Mouse (Mus musculus) lung, embryonic 15.5 days (tissue): Measurements from ENCODE around the gene Gm815. TPM values are rescaled to one million over a fixed set of nuclear protein-coding genes. Genes with fewer than 3 reads are reported as not detected.

Experiments
- ATAC-seq: fragments of 200-750 bp; cut with Nextera tagmentation; 2 replicates; pipeline ENCODE4 v1.8.0; 2017; ENCODE audit warnings: moderate number of reproducible peaks, borderline replicate concordance; ENCODE audit not compliant: low FRiP score, low TSS enrichment; ENCODE audit errors: extremely low read depth
- H3K27ac ChIP-seq: fragments of 300-500 bp; sonication (generic); 2 replicates; pipeline ENCODE4 v1.5.1; 2015; ENCODE audit warnings: moderate library complexity, mild to moderate bottlenecking, inconsistent platforms
- H3K27me3 ChIP-seq: fragments of 300-500 bp; sonication (generic); 2 replicates; pipeline ENCODE4 v1.6.1; 2015; ENCODE audit warnings: inconsistent platforms
- H3K36me3 ChIP-seq: fragments of 300-500 bp; sonication (generic); 2 replicates; pipeline ENCODE4 v1.6.1; 2015; ENCODE audit warnings: inconsistent platforms
- H3K4me1 ChIP-seq: fragments of 300-500 bp; sonication (generic); 2 replicates; pipeline ENCODE4 v1.6.1; 2015; ENCODE audit warnings: inconsistent platforms
- H3K4me2 ChIP-seq: fragments of 300-500 bp; sonication (generic); 2 replicates; pipeline ENCODE4 v1.6.1; 2015; ENCODE audit warnings: inconsistent platforms, mild to moderate bottlenecking, moderate library complexity
- H3K4me3 ChIP-seq: fragments of 300-500 bp; sonication (generic); 2 replicates; pipeline ENCODE4 v1.5.1; 2015; ENCODE audit warnings: mild to moderate bottlenecking, inconsistent platforms
- H3K9ac ChIP-seq: fragments of 300-500 bp; sonication (generic); 2 replicates; pipeline ENCODE4 v1.6.1; 2015; ENCODE audit warnings: inconsistent platforms
- H3K9me3 ChIP-seq: fragments of 300-500 bp; sonication (generic); 2 replicates; pipeline ENCODE4 v1.6.1; 2016; ENCODE audit warnings: inconsistent platforms
- WGBS: fragments of 180-500 bp; shearing (Covaris S2); methylation state at CpG from one replicate; pipeline ENCODE4 v1.1.7; 2015; 5-methylcytosine and 5-hydroxymethylcytosine counted together
- polyA plus RNA-seq: library from polyadenylated mRNA; unstranded; fragments of >200 nt; fragmentation: Nextera tagmentation; extraction: Ambion mirVana; gene quantifications from 2 replicates; pipeline ENCODE4 v1.2.1, GENCODE M21; 2015

The Gm815 gene
- polyA plus RNA-seq: not detected in 2 replicates

DNA sequence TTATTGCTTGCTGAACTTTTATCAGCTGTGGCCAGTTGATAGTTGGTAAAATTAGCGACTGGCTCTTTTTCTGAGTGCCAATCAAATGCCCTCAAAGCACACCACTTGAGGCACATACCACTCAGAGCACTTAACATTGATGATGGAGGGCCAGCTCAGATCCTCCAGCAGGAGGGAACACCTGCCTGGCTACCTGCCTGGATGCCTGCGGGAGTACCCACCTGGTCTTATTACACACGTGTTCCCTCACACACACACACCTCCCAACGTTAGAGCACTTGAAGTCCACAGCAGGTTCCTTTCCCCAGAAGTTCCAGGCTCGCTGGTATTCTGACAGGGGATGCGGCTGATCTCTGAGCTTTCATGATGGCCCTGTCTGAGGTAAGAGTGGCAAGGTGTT is at the start of gene Gm815:
Gene Gm815, plus strand, starts transcription at position 266 of the 400 bp plus-strand sequence.
- peaks cover 11% of the 10 kb centered on the region for H3K4me1 ChIP-seq
- H3K36me3 ChIP-seq: no peaks in the 10 kb centered on the region
- no peak within 1 kb of the TSS for H3K9ac ChIP-seq
- no peaks in the 10 kb centered on the region for H3K9me3 ChIP-seq
- no peak within 1 kb of the TSS for H3K4me3 ChIP-seq
- WGBS: 64% methylated on average over 6 of the region's 6 CpGs
- ATAC-seq: peak; percentile 76; the same call in 1 of the 2 replicates
- H3K4me2 ChIP-seq: no peak within 1 kb of the TSS
- H3K27ac ChIP-seq: no peak within 1 kb of the TSS
- H3K27me3 ChIP-seq: no peaks in the 10 kb centered on the region

DNA sequence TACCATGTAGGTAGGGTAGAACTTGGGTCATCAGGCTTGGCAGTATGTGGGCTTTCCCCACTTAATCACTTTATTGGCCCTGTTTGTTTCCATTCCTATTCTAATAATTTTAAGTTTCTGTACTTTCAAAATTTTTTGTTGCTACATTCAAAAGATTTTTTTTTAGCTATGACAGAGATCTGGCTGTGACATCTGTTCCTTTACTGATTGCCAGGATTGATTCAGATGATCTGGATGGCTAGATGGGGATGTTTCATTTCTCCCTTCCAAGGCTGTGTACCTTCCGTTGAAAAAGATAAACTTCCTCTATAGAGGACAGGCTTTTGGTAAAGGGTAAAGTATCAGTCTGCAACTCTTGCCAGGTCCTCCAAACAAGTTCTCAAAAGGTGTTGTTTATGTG is 48.1 kb upstream of the Gm815 start:
- no peaks in the 10 kb centered on the region for H3K4me1 ChIP-seq
- H3K36me3 ChIP-seq: no peaks in the 10 kb centered on the region
- no peaks in the 10 kb centered on the region for H3K27me3 ChIP-seq
- WGBS: 63% methylated on average over 1 of the region's 1 CpGs
- ATAC-seq: no peak
- no peak overlapping the region for H3K27ac ChIP-seq
- no peaks in the 10 kb centered on the region for H3K9me3 ChIP-seq
- H3K9ac ChIP-seq: no peak overlapping the region
- no peak overlapping the region for H3K4me2 ChIP-seq
- no peak overlapping the region for H3K4me3 ChIP-seq

DNA sequence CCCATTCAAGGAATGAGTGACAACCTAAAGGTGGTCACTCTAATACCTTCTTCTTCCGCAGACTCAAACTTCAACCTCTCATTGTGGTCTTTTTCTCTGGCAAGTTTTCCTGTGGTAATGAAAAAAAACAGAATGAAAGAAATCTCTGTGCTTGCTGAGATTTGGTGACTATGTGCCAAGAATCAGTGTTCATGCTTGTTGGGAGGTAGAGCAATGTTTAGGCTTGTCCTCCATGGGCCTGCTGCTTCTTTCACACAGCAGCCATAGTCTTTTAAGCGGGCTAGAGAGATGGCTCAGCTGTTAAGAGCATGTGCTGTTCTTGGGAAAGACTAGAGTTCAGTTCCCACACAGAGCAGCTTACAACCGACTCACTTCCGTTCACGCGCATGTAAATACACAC is 41.8 kb upstream of the Gm815 start:
- Histone ChIP-seq H3K27ac (no peak overlapping the region), H3K9ac (no peak overlapping the region), H3K4me1 (peaks cover 11% of the 10 kb centered on the region; the same call in 1 of the 2 replicates), H3K27me3 (no peaks in the 10 kb centered on the region), H3K4me3 (no peak overlapping the region), H3K36me3 (no peaks in the 10 kb centered on the region), H3K4me2 (no peak overlapping the region), H3K9me3 (no peaks in the 10 kb centered on the region)
- ATAC-seq: no peak
- WGBS: 91% methylated on average over 6 of the region's 6 CpGs

DNA sequence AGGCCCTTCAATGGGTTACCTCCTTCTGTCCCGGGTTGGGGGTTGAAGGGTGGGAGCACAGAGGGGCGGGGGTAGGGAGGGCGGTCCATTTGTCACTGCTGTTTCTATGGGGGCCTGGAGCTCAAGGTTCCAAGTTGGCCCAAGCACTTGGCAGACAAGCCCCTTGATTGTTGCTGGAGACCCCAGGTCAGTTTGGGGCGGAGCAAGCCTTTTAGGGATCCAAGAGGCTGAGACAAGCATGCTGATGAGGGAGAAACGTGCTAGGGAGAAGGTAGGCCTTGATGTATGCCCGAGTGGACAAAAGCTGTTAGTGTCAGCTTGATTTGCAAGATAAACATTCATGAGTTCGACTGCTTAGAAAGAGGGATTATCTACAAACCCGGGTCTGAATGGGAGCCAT is 40.9 kb upstream of the Gm815 start:
- Histone ChIP-seq H3K4me1 (peaks cover 11% of the 10 kb centered on the region; the same call in 1 of the 2 replicates), H3K27me3 (no peaks in the 10 kb centered on the region), H3K27ac (peak overlapping the region; percentile 96), H3K4me3 (no peak overlapping the region), H3K4me2 (peak overlapping the region; percentile 43), H3K9me3 (no peaks in the 10 kb centered on the region), H3K36me3 (no peaks in the 10 kb centered on the region), H3K9ac (no peak overlapping the region)
- peak; percentile 43 for ATAC-seq
- WGBS: 26% methylated on average over 8 of the region's 8 CpGs

DNA sequence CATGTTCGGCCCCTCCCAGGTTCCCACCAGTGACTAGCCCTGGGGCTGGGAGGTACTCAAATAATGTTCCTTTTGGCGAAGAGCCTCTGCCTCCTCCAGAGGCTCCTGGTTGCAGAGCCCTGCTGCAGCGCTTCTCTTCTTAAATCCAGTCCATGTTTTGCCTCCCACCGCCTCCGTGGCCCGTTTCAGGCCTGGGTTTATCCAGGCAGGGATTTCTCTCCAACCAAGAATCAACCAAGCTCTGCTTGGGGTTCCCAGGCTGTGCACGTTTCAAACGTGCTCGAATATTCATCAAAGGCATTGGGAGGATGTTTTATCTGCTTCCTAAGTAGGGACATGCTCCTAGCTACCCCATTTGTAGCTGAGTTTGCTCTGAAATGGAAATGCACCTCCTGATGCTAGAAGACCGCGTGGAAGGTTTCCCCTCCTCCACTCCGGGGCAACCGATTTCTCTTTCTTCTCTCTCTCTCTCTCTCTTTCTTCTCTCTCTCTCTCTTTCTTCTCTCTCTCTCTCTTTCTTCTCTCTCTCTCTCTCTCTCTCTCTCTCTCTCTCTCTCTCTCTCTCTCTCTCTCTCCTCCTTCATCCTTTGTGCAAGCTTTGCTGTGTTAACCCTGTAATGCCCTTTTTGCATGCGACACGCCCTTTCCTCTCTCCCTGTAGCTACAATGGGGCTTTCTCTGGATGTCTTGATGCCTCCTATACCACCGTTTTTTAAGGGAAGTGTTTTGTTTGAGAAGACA is 40.2 kb upstream of the Gm815 start:
- Histone ChIP-seq H3K27me3 (no peaks in the 10 kb centered on the region), H3K9me3 (no peaks in the 10 kb centered on the region), H3K9ac (peak overlapping the region; percentile 39), H3K4me2 (peak overlapping the region; percentile 59), H3K36me3 (no peaks in the 10 kb centered on the region), H3K27ac (peak overlapping the region; percentile 96), H3K4me1 (peaks cover 11% of the 10 kb centered on the region; the same call in 1 of the 2 replicates), H3K4me3 (peak overlapping the region; percentile 55)
- under 1% methylated on average over 16 of the region's 16 CpGs for WGBS
- peak; percentile 95 for ATAC-seq

DNA sequence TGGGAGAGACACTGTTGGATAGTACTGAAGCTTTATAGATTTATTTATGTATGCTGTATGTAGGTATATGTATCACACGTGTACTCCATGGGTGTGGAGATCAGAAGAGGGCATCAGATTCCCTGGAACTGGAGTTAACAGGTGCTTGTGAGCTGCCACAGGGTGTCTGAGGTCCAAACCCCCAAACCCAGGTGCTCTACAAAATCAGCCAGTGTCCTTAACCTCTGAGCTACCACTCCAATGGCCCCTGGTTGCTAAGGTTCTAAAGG is 39.7 kb upstream of the Gm815 start:
- H3K9ac ChIP-seq: peak overlapping the region; percentile 39
- H3K4me1 ChIP-seq: peaks cover 12% of the 10 kb centered on the region; the same call in 1 of the 2 replicates
- 0% methylated on average over 1 of the region's 1 CpGs for WGBS
- peak overlapping the region; percentile 55 for H3K4me3 ChIP-seq
- no peaks in the 10 kb centered on the region for H3K9me3 ChIP-seq
- no peaks in the 10 kb centered on the region for H3K36me3 ChIP-seq
- peak overlapping the region; percentile 59 for H3K4me2 ChIP-seq
- peak overlapping the region; percentile 96 for H3K27ac ChIP-seq
- no peaks in the 10 kb centered on the region for H3K27me3 ChIP-seq
- ATAC-seq: no peak

DNA sequence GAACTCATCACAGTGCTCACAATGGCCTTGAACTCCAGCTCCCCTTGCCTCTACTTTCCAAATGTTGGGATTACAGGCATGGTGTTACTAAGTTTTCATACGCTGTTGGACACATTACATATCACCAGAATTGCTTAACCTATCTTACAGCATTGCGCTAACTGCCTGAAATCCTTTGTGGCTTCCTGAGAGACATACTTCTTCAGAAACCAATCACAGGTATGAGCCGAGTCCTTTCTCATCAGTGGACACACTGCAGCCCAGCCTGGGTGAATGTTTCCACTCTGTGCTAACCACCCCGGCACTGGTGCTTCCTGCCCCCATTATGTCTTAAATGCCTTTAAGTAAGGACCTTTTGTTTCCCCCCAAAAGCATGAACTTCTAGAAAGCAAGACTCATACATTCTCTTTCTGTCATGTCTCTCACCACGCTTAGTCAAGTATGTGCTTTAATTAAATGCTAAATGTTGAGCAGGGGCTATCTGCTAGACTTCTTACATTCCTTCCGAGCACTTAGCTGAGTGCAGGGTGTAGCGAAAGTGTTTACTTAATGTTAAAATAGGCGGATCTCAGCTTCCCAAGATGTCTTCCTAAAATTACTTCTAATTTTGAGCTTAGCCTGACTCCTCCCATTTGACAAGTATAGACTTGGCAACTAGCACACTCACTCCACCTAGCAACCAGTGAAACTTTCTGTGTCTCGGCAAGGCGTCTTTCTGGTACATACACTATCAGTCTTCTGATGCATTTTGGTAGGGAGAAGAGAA is 34.5 kb upstream of the Gm815 start:
- no peak overlapping the region for H3K4me3 ChIP-seq
- ATAC-seq: peak; percentile 36; the same call in 1 of the 2 replicates
- WGBS: 37% methylated on average over 10 of the region's 10 CpGs
- peak overlapping the region; percentile 50 for H3K27ac ChIP-seq
- no peaks in the 10 kb centered on the region for H3K27me3 ChIP-seq
- H3K9me3 ChIP-seq: no peaks in the 10 kb centered on the region
- no peak overlapping the region for H3K9ac ChIP-seq
- peaks cover 24% of the 10 kb centered on the region for H3K4me1 ChIP-seq
- H3K4me2 ChIP-seq: no peak overlapping the region
- no peaks in the 10 kb centered on the region for H3K36me3 ChIP-seq

DNA sequence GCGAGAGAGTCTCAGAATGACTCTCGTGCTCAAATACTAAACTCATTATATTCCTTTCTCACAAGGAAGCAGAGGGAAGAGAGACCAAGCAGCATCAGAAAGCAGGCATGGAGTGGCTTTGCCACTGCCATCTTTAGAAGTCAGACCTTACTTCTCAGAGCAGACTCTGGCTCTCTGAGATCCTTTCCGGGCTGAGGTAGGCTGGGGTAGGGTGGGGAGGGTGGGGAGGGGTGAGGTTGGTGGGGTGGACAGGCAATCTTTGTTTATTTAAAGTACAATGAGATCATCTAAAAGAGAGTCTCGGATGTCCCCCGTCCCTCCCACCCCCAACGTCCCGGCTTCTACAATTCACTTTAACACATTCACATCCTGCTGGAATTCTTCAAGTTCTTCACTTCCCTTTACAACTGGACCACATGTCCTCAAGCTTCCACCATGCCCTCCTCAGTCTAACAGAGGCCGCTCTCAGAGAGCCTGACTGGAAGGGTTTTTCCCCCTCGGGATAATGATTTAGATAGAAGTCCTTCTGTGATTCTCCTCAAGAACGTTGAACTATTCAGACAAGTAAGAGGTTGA is 33.3 kb upstream of the Gm815 start:
- WGBS: 35% methylated on average over 10 of the region's 10 CpGs
- Histone ChIP-seq H3K4me2 (no peak overlapping the region), H3K9me3 (no peaks in the 10 kb centered on the region), H3K27ac (0 out of 2 replicates have a peak overlapping the region, but pooled peaks have one; percentile 20), H3K9ac (no peak overlapping the region), H3K27me3 (no peaks in the 10 kb centered on the region), H3K4me3 (no peak overlapping the region), H3K36me3 (no peaks in the 10 kb centered on the region), H3K4me1 (peaks cover 21% of the 10 kb centered on the region; the same call in 1 of the 2 replicates)
- ATAC-seq: peak; percentile 56; the same call in 1 of the 2 replicates

DNA sequence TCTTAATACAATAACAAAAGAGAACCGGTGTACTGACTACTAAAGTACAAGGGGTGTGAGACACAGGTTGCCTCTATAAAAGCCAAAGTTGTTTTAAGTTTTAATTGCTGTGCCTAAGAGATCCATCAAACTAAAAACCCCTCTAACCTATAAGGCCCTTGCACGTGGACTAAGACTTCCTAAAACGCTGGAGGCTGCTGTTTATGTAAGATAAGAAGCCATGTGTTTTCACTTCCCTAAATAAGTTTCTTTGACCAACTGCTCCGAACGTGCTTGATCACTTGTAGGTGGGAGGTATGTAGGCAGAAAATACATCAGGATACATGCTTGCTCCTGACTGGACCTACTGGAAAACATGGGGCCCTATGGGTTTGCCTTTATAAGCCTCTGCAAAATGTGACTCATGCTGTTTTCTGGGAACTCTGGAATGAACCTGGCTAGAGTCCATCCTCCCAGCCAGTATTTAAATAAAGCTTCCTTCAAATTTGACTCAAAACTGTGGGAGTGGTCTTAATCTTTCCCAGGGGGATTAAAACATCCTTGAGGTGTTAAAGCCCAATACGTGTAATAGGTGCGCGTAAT is 31.9 kb upstream of the Gm815 start:
- Histone ChIP-seq H3K9ac (no peak overlapping the region), H3K4me3 (no peak overlapping the region), H3K27me3 (no peaks in the 10 kb centered on the region), H3K36me3 (no peaks in the 10 kb centered on the region), H3K27ac (no peak overlapping the region), H3K4me2 (no peak overlapping the region), H3K9me3 (no peaks in the 10 kb centered on the region), H3K4me1 (peaks cover 21% of the 10 kb centered on the region; the same call in 1 of the 2 replicates)
- WGBS: 59% methylated on average over 8 of the region's 8 CpGs
- ATAC-seq: no peak

DNA sequence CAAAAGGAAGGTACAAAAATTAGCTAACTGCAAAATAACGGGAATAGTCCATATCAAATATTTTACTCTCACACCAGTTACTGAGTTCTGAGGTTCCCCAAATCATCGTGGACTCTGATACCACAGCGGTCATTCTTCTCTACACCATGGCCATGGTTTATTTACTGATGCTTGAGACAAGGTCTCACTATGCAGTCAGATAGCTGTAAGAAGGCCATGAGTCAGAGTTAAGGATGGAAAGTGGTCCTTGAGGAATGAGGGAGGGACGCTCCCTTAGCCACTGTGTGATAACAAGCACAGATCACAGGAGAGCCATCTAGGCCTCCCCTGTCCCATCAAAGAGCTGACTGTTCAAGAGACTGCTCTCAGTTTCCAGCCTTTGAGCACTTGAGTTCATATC is 31.0 kb upstream of the Gm815 start:
- Histone ChIP-seq H3K4me1 (peaks cover 21% of the 10 kb centered on the region; the same call in 1 of the 2 replicates), H3K27ac (no peak overlapping the region), H3K4me2 (no peak overlapping the region), H3K9ac (no peak overlapping the region), H3K9me3 (no peaks in the 10 kb centered on the region), H3K36me3 (no peaks in the 10 kb centered on the region), H3K4me3 (no peak overlapping the region), H3K27me3 (no peaks in the 10 kb centered on the region)
- ATAC-seq: no peak
- 73% methylated on average over 4 of the region's 4 CpGs for WGBS

DNA sequence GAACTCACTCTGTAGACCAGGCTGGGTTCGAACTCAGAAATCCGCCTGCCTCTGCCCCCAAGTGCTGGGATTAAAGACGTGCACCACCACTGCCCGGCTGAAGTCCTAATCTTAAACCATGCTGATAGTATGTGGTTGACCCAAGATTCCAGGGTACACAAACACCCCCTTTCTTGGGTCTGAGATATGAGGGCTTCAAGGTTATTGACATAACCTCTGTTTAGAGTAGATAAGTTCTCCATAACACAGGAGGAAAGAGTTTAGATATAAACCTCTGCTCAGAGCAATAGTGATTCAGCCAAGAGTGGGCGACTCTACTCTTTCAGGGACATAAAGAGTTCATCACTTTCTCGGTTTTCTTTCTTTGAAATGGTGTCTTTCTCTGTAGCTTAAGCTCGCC is 30.5 kb upstream of the Gm815 start:
- H3K4me3 ChIP-seq: no peak overlapping the region
- ATAC-seq: no peak
- H3K9me3 ChIP-seq: no peaks in the 10 kb centered on the region
- no peaks in the 10 kb centered on the region for H3K36me3 ChIP-seq
- no peak overlapping the region for H3K9ac ChIP-seq
- H3K4me2 ChIP-seq: no peak overlapping the region
- WGBS: 74% methylated on average over 7 of the region's 7 CpGs
- H3K4me1 ChIP-seq: peaks cover 21% of the 10 kb centered on the region; the same call in 1 of the 2 replicates
- no peaks in the 10 kb centered on the region for H3K27me3 ChIP-seq
- no peak overlapping the region for H3K27ac ChIP-seq
